Mouse (Mus musculus) 3T3-L1 (cell line): ENCODE data around the gene 6030468B19Rik.

ENCODE experiments used
- DNase-seq: peaks from one replicate; pipeline ENCODE4 v3.0.0-alpha.2; 2015; ENCODE audit warnings: low read depth, low spot score

6030468B19Rik gene

DNA sequence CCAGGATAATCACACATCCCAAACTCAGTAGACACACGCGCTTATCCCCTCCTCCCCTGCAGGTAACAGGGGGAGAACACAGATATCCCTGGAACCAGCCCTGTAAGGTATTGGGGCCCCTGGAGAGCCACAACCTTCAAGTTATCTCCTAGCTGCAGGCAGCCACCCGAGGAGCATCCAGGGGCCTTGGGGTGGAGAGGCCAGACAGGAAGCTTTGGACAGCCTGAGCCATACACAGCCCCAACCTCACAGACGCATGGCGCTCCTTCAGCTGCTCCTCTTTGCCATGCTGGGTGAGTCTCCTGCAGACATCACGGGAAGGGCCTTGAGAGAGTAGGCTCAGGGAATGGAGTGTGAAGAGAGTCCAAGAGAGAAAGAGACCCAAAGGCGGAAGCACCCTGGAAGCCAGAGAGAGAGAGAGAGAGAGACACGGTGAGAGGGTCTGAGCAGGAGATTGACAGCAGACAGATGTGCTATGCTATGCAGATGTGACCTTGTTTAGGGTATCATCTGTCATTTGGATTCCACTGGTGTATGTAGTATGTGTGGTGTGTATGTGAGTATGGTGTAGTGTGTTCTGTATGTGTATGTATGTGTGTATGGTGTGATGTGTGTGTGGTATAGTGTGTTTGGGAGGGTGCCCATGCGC is at the start of gene 6030468B19Rik:
6030468B19Rik (plus strand) TSS at position 150 of the 649 bp plus-strand sequence.
- DNase-seq, result no peak

DNA sequence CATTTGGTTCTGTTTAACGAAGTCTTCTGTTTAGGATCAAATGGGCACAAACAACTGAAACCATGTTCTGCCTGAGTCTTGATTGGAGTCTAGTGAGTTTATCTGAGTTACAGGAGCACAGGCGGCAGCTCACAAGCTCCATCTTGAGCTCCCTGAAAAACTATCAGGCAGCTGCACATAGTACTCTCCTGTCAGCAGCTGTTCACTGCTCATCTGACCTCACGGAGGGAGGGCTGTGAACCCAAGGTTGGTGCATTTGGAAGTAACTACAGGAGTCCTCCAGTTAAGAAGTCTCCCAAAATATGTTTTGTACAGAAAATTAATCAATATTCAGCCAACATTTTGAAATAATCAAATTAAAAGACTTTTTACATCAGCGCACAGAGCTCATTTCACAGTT is 48.8 kb upstream of the 6030468B19Rik start:
- no peak for DNase-seq

DNA sequence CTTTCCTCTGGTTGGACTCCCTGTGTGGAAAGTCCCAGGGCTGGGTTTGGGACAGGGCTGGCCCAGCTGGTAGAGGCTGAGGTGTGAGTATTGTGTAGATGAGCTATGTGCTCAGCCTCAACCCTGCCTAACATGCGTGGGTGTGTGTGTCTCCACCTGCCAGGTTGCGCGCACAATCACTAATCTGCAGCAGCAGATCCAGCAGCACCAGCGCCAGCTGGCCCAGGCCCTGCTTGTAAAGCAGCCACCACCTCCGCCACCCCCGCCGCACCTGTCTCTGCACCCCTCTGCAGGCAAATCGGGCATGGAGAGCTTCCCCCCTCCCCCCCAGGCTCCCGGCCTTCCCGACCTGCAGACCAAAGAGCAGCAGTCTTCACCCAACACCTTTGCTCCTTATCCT is 48.0 kb upstream of the 6030468B19Rik start:
- no peak for DNase-seq

- no peak for DNase-seq
These were observed 45.9 kb upstream of the 6030468B19Rik start for GRCm38 (mm10) chr11:117751544-117751943.

DNA sequence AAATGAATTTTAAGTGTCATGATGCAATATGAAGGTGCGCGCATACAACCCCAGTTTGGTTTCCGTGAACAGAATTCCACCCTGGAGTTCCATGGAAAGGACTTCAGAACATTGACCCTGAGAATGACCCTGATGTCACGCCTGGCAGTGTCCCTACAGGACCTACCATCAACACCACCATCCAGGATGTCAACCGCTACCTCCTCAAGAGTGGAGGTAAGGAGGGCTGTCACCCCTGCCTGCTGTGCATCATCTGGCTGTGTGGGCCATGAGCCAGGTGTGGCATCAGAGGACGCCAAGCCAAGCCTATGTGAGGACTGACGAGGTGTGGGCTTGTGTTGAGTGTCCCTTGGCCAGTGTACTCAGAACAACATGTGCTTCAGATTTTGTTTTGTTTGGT is 41.6 kb upstream of the 6030468B19Rik start:
- DNase-seq, result no peak

GRCm38 (mm10) chr11:117759267-117759666 is 38.2 kb upstream of the 6030468B19Rik start:
- no peak for DNase-seq

DNA sequence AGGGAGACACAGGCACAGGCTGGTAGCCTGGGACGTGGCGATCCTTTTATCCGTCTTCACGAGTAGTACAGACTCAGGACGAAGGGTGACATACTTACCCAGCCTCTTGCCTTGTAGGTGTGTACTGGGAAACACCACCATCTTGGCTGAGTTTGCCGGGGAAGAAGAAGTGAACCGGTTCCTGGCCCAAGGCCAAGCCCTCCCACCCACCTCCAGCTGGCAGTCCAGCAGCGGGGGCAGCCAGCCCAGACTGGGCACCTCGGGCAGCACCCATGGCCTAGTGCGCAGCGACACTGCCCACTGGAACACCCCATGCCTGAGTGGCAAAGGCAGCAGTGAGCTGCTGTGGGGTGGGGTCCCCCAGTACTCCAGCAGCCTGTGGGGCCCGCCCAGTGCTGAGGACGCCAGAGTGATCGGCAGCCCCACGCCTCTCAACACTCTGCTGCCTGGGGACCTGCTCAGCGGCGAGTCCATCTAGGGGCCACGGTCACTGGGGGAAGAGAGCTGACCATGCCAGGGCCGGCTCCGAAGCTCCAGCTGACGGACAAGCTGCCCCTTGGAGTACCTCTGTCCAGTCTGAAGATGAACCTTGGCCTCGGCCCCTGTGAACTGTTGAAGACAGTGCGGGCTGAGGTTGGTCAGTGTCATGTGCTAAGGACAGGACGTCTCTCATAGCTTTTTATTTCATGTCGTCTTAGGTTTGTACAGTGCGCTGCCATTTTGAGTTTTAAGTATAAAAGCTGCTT is 36.9 kb upstream of the 6030468B19Rik start:
- no peak for DNase-seq

DNA sequence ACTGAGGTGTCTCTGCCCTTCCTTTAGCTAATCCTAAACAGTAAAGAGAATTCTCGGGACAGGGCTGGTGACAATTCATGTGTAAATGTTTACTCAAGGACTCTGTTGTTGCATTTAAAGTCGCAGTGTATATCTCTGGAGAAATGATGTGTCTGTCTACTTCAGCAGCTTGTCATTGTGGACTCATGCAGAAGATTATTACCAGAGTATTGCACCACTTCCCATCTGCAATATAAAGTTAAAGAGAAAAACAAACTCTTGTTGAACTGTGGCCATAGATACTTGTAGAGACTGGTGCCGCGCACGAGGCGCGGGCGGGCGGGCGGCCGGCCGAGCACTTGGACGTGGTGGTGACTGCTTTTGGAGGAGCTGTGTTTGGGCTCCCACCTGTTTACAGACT is 35.7 kb upstream of the 6030468B19Rik start:
- DNase-seq, result no peak

GRCm38 (mm10) chr11:117762246-117762645 is 35.2 kb upstream of the 6030468B19Rik start:
- DNase-seq, result no peak

DNA sequence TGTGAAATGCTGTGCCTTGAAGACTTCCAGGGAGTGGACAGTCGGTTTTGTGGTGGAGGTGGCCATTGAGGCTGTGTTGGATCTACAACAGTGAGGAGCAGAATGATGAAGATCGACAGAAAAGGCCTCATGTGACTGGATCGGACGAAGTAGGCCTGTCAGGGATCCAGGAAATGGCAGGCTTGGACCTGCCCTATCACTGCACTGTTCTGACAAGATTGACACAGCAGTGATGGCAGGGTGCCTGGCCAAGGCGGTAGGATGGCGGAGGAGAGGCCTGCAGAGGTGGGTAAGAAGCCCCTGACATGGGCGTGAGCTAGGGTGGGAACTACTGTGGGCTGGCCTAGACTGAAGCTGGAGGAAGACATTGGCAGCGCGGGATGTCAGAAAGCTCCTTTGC is 33.1 kb upstream of the 6030468B19Rik start:
- no peak for DNase-seq

- no peak for DNase-seq
These were observed 32.1 kb upstream of the 6030468B19Rik start for GRCm38 (mm10) chr11:117765361-117765760.

DNA sequence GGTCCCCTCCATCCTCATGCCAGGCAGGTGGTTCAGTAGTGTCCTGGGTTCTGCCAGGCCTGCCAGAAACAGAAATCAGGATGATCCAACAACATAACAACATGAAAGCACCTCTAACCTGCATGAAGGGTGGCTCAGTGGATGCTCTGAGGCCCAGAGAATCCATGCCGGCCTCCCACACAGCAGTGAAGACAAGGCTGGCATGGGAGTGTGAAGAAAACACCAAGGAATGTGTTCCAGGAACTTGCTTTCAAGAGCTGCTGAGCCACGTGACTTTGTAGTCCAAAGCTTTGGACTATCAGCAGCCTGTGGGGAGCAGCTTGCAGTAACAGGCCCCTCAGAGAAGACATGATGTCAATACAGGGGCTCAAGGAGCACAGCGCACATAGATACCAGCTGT is 31.2 kb upstream of the 6030468B19Rik start:
- no peak for DNase-seq

DNA sequence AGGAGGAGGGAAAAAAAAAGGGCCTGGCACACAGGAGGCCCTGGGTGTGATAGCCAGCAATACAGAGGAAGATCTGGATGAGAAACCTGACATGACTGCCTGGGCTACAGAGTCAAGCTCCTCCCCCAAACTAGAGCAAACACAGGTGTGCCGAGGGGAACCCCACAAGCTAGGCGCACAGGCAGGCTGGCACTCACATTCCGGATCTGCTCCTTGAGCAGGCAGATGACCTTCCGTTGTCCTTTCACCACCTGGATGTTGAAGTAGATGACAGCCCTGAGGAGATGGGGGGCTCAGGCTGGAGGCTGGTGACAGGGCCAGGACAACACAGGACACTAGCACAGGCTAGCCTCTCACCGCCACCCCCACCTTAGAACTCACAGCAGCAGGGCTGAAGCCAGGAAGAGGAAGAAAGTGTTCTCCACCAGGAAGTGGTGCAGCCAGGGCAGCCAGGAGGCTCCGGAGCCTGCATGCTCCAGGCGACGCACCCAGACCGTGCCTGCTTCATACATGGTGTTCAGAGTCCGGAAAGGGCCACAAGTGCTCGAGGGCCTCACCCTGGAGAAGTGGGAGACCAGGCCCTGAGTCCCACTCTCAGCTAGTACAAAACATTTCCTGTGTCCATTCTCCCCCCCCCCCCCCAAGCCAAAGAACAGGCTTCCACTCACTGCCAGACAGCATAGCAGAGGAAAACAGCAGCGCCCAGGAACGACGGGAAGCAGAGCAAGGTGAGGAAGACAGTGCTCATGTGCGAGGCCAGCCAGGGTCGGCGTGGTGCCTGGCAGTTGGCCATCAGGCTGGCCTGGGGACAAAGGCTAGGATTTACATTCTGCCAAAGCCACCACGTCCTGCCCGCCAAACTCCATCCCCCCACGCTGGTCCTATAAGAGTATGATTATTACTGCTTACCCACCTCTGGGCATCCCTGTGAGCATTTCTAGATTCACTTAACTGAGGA is 28.5 kb upstream of the 6030468B19Rik start:
- no peak for DNase-seq

DNA sequence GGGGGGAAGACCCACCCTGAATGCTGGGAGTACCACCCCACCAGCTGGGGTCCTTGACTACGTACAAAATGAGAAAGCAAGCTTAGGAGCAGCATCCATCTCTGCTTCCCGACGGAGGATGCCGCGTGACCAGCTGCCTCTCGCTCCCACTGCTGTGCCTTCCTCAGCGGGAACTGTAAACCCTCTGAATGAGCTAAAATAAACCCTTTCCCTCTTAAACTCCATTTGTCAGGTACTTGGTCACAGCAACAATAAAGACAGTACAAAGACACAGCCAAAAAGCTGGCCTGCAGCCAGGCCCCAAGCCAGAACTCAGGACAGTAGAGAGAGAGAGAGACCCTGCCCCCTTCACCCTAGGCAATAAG is 27.8 kb upstream of the 6030468B19Rik start:
- DNase-seq, result no peak

DNA sequence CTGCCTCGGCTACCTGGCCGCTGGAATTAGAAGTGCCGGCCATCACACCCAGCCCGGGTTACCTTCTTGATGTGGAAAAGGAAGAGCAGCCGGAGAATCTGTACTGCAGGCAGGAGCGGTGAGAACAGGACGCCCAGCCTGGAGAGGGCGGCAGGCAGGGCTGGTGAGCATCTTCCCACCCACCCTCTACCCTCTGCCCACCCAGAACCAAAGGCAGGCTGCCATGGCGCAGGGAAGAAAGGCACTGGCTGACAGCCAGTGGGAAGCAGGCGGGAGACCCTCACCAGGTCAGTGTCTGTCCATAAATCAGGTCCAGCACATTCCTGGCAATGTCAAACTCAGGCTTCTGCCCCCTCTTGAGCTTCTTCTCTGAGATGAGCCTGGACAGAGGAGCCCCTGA is 27.1 kb upstream of the 6030468B19Rik start:
- no peak for DNase-seq

- no peak for DNase-seq
These were observed 25.1 kb upstream of the 6030468B19Rik start for GRCm38 (mm10) chr11:117772352-117772751.

GRCm38 (mm10) chr11:117774925-117775324 is 22.5 kb upstream of the 6030468B19Rik start:
- DNase-seq, result no peak

- no peak for DNase-seq
These were observed 21.9 kb upstream of the 6030468B19Rik start for GRCm38 (mm10) chr11:117775540-117775939.

DNA sequence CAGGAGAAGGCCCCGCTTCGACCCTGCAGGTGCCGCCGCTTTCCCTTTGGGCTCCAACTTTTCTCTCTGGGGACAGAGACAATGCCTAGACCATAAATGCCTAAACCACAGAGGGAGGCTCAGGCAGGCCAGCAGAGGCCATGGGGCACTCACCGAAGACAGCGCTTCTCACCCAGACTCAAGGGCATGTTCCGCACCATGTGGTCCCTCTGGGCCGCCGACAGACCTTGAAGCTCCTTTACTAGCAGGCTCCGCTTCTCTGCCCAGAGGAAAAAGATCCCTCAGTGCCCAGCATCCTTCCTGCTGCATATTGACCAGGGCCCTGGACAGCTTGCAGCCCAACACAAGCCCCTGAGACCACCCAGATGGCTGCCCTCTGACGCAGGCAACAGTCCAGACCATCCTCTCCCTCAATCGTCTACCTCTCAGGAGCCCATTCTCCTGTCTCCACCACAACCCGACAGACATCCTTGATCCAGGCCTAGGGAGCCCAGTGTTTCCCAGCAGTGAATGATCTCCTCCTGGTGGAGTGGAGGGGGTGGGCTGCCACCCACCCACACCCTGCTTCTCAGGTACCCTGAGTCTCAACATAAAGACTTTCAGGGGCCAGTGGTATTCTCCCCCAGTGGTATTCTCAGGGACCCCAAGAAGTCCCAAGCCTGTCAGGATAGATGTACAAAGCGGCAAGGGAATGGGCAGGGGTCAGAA is 21.2 kb upstream of the 6030468B19Rik start:
- no peak for DNase-seq

DNA sequence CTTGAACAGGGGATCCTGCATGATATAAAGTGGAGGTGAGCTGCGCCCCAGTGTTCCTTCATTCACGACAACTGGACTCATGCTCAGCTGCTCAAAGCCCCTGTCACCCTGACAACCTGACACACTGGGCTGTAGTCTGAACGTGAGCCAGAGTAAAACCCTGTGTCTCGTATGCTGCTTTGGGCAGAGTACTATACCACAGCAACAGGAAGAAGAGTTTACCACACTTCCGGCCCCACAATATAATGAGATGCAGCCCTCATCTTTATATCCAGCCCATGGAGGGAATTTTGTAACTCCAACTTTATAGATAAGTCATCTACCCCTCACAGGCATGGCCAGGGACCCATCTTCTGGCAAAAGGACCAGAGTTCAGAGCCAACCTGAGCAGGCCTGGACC is 20.3 kb upstream of the 6030468B19Rik start:
- DNase-seq, result no peak

DNA sequence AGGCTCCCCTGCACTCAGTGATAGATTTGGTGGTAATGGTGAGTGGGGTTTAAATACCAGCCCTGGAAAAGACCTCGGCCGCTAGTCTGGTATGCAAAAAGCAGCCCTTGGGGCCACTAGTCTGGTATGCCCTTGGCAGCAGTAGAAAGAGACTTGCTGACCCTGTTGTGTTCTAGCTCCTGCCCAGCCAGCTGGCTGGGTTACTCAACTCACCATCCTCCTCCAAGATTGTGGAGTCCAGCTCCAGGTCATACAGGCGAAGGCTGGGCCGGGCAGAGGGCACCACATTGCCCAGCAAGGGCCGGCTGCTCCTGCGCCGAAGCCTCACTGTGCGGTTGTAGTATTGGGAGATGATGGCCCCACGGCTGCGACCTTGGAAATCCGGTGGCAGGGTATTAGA is 19.4 kb upstream of the 6030468B19Rik start:
- DNase-seq, result no peak
